Mouse (Mus musculus) skeletal muscle tissue, adult 2 months (tissue): Measurements from ENCODE around the gene Pou4f1.

ENCODE experiments used
- DNase-seq: peaks from one replicate; pipeline ENCODE4 v3.0.0-alpha.2; 2012; ENCODE audit warnings: low read depth, low spot score

The Pou4f1 gene

DNA sequence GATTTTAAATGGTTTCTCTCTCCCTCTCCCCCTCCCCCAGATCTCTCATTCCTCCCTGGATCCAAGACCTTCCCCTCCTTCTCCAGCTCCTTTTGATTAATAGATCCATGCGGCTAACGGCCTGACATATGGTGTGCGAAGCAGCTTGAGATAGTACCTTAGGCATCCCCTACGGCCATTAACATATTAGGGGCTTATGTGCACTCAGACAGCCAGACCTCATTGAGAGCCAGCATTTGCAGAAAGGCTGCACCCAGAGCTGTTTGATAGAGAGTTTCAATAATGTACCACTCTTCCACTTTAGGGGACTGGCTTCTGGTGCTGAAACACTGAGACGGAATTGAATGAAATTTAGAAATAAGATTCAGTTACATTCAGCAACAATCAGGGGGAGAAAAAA lies 10.8 kb downstream of the Pou4f1 start:
- DNase-seq, result no peak

DNA sequence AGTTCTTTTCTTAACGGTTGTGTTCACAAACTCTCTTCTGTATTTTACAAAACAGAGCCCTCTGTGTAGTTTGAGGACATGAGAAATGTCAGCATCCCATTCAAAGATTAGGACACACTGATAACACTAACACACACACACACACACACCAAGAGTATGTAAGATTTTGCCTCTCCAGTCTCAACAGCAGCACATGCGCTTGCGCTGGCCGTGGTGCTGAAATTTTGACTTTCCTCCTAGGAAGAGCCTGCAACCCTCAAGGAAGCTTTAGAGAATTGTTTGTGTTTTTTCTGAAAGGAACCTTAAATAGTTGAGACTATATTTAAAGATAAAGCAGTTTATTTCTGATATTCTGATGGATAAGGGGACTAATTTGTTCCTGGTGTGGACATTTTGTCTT lies 14.0 kb downstream of the Pou4f1 start:
- no peak for DNase-seq

DNA sequence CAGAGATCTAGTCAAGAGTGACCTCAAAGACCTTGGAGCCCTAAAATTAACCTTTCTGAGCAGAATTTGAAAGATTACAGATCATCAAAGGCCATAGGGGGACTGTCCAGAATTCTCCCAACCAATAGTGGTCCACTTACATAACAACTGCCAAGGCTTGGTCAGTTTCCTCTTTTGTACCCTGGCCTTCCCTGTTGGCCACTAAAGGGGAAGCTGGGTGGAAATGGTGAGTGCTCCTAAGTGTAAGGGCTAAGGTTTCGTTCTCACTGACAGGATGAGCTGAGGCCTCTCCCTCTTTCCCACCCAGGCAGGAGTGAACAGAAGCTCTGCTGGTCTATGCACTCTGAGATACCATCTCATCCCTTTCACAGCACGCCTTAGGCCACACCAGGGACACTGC lies 33.5 kb downstream of the Pou4f1 start:
- DNase-seq, result no peak

DNA sequence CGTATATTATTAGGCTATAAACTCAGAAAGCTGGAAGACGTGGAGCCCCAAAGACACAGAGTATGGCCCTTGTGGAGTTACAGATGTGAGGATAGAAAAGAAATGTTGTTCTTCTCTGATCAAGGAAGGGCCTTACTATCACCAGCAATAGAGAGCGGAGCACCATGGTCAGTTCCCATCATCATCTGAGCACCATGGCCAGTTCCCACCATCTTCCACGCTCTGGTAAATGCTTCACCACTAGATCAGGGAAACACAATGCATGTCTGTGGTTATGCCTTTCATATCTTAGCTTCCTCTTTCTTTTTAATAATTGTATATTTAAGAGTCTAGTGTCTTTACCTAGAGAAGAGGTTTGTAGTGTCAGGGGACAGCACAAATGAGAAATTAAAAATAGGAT lies 37.0 kb downstream of the Pou4f1 start:
- DNase-seq, result no peak

DNA sequence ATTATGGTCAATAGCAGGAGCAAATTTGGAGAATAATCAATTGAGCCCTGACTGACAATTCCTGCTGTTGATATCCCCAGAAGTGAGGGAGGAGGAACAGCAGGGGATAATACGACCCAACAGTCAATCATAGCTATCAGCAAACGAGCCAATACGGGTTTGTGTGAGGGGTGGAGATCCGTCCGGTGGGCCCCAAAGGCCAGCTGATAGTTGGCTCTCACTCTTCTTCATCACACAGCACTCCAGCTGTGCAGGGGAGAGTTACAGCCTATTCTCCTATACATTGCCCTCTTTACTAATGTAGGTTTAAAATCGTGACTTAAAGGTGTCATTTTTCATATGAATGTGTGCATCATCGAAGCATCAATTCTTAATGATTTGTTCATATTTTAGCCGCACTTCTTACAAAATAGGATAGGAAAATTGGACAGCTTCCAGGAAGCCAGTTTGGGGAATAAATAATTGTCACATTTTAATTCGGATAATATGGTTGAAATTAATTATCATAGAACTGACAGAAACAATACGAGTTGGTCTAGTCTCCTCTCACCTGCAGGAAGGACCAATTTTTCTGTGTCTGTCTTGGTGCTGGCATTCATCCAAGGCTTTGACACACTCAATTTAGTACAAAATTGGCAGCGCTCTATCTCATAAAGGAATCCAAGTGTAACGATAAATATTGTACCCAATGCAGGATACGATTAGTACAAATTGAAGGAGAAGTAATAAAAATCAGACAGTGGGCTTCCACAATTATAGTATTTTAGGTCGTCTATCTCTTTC lies 43.9 kb downstream of the Pou4f1 start:
- DNase-seq, result no peak
